Mouse (Mus musculus): ENCODE results near the gene Gm3532. TPM values are rescaled to one million over a fixed set of nuclear protein-coding genes. Genes with fewer than 3 reads are reported as not detected.
"Not testable (repeated sequence)": the region's sequence is repeated elsewhere in the genome, so short reads cannot be mapped to it uniquely, and the experiment has no call there.

Gm3532 gene
- not detected in 2 replicates for polyA plus RNA-seq (2014; fragmentation: Nextera tagmentation; extraction: Ambion mirVana)

DNA sequence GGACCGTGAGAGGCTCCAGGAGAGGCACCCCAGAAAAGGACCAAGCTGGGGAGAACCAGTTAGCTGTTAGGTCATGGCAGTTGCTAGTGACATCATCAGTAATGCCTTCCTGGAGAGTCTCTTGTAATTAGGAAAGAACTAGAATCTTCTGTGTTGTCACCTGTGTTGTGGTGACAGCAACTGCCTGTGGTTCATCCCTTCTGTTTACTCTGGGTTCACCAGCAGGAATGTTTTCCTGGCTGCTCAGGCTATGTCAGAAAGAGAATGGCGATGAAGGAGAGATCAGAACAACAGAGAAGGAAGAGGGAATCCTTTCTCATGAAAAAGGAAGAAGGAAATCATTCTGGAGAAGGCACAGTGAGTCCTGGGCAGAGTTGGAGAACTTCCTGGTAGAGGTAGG lies at the start of gene Gm3532:
Gm3532 (plus strand) TSS at position 301 of the 400 bp plus-strand sequence.
- H3K4me2 ChIP-seq (replicated peaks; ENCODE audit: low read depth, low read length); H3K27ac ChIP-seq (ENCODE audit: low read length); H3K36me3 ChIP-seq (ENCODE audit: control insufficient read depth, insufficient read depth, low read length); H3K9ac ChIP-seq (replicated peaks; ENCODE audit: low read depth, low read length); H3K4me1 ChIP-seq (ENCODE audit: control insufficient read depth, insufficient read depth, low read length); H3K9me3 ChIP-seq (ENCODE audit: control insufficient read depth, low read depth, low read length); ATAC-seq (ENCODE audit: insufficient number of reproducible peaks, insufficient read depth, low FRiP score, low read depth); H3K4me3 ChIP-seq (ENCODE audit: low read depth, low read length); H3K27me3 ChIP-seq (ENCODE audit: control insufficient read depth, insufficient read depth, low read length): not testable (repeated sequence)
- WGBS = no CpG with 5 or more reads among the region's 2 CpGs

DNA sequence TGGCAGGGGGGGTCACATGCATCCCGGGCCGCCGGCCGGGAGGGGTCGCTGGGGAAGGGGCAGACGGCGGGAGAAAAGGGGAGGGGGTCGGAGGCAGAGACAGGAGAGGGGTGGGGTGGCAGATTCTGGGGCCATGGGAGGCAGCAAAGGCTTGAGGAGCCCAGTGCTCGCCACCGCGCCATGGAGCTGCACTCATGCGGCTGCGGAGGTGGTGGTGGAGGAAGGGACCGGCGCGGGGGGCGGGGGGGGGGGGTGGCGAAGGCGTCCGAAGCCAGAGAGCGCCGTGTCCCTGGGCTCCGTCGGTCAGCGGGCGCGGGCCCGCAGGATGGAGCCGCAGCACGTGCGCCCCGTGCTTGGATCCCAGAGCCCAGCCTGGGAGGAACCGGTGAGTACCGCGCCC lies 36.9 kb upstream of the Gm3532 start, which contains the start of gene Gm3488:
Gm3488 (plus strand) TSS at position 301 of the 400 bp plus-strand sequence.
- H3K27me3 ChIP-seq (ENCODE audit: control insufficient read depth, insufficient read depth, low read length); H3K9me3 ChIP-seq (ENCODE audit: control insufficient read depth, low read depth, low read length); H3K4me2 ChIP-seq (replicated peaks; ENCODE audit: low read depth, low read length); H3K4me3 ChIP-seq (ENCODE audit: low read depth, low read length); H3K36me3 ChIP-seq (ENCODE audit: control insufficient read depth, insufficient read depth, low read length); ATAC-seq (ENCODE audit: insufficient number of reproducible peaks, insufficient read depth, low FRiP score, low read depth); H3K27ac ChIP-seq (ENCODE audit: low read length); H3K9ac ChIP-seq (replicated peaks; ENCODE audit: low read depth, low read length); H3K4me1 ChIP-seq (ENCODE audit: control insufficient read depth, insufficient read depth, low read length): not testable (repeated sequence)
- WGBS = no CpG with 5 or more reads among the region's 35 CpGs

Other genes with a start within 250 kb of the Gm3532 start
- gene Gm3542, start 203.6 kb upstream of the Gm3532 start, polyA plus RNA-seq (2014; fragmentation: Nextera tagmentation; extraction: Ambion mirVana) = not detected in 2 replicates
- gene Gm3500, start 149.4 kb upstream of the Gm3532 start, polyA plus RNA-seq (2014; fragmentation: Nextera tagmentation; extraction: Ambion mirVana) = not detected in 2 replicates
- gene Gm3194, start 83.0 kb upstream of the Gm3532 start, polyA plus RNA-seq (2014; fragmentation: Nextera tagmentation; extraction: Ambion mirVana) = 2.1 TPM in 1 of 2 replicates, not detected in the other
- gene Gm8246, start 60.7 kb upstream of the Gm3532 start, polyA plus RNA-seq (2014; fragmentation: Nextera tagmentation; extraction: Ambion mirVana) = not detected in 2 replicates
- not detected in 2 replicates for gene Gm3187, start 54.3 kb upstream of the Gm3532 start, polyA plus RNA-seq (2014; fragmentation: Nextera tagmentation; extraction: Ambion mirVana)
- gene Gm3488, start 36.8 kb upstream of the Gm3532 start, polyA plus RNA-seq (2014; fragmentation: Nextera tagmentation; extraction: Ambion mirVana) = 0.73 and 1.0 TPM in 2 replicates
- gene Gm8265, start 94.5 kb downstream of the Gm3532 start, polyA plus RNA-seq (2014; fragmentation: Nextera tagmentation; extraction: Ambion mirVana) = not detected in 2 replicates
- not detected in 2 replicates for gene Gm9603, start 149.0 kb downstream of the Gm3532 start, polyA plus RNA-seq (2014; fragmentation: Nextera tagmentation; extraction: Ambion mirVana)
- 1.1 TPM in 1 of 2 replicates, not detected in the other for gene Gm3373, start 203.1 kb downstream of the Gm3532 start, polyA plus RNA-seq (2014; fragmentation: Nextera tagmentation; extraction: Ambion mirVana)